12 mouse cellular contexts compared by ENCODE assay signal in genomic region chr12:100067477-100067876, GRCm38 (mm10). TPM values are rescaled to one million over a fixed set of nuclear protein-coding genes. Genes with fewer than 3 reads are reported as not detected.
A peak's percentile ranks its signal among the peaks of the same experiment; 100 is the strongest.
DNase-seq lines count a peak whose midpoint lies in the region; ATAC-seq and TF ChIP-seq lines count a peak whose summit lies in the region.
"Had no signal": no experiment of that assay in that cellular context is flagged by ENCODE, and none has a peak within 500 bp of the region (broad histone marks: within the 10 kb centered on the region; RNA-seq: fewer than 3 reads in every experiment).

No protein-coding gene starts in this region.

- H3K4me3 ChIP-seq in liver, postnatal 0 days (ENCODE audit: low read depth, low read length) = no peak overlapping the region
- H3K4me3 ChIP-seq in liver, embryonic 12.5 days = no peak overlapping the region
- H3K4me3 ChIP-seq: neural tube, embryonic 13.5 days had no signal

- no peak for TF ChIP-seq CTCF in liver, postnatal 0 days (IDR thresholded peaks at IDR 0.05; ENCODE audit: low read depth)

- 44% methylated on average over 5 of the region's 5 CpGs for WGBS in liver, postnatal 0 days (ENCODE audit: insufficient replicate concordance)
- 55% methylated on average over 5 of the region's 5 CpGs for WGBS in liver, embryonic 12.5 days (ENCODE audit: insufficient replicate concordance)

- no peak overlapping the region for H3K9ac ChIP-seq in liver, postnatal 0 days (replicated peaks)
- H3K9ac ChIP-seq in liver, embryonic 12.5 days = no peak overlapping the region
- H3K9ac ChIP-seq: neural tube, embryonic 13.5 days had no signal

- TF ChIP-seq EP300 in liver, postnatal 0 days (IDR thresholded peaks at IDR 0.05; ENCODE audit: low read depth) = 0 out of 2 replicates have a peak, but pooled peaks have one; percentile 18

- H3K9me3 ChIP-seq in liver, postnatal 0 days (ENCODE audit: low read length) = no peaks in the 10 kb centered on the region
- H3K9me3 ChIP-seq in liver, embryonic 12.5 days (replicated peaks) = no peaks in the 10 kb centered on the region
- H3K9me3 ChIP-seq: neural tube, embryonic 13.5 days had no signal

- H3K27ac ChIP-seq in liver, postnatal 0 days (ENCODE audit: low read depth) = no peak overlapping the region
- H3K27ac ChIP-seq in liver, embryonic 12.5 days = no peak overlapping the region
- H3K27ac ChIP-seq: neural tube, embryonic 13.5 days had no signal

- no peak for DNase-seq in liver, postnatal 0 days
- DNase-seq in gonadal fat pad, adult 2 months (ENCODE audit: low read depth) = peak; percentile 16
- DNase-seq in thymus, postnatal 4 days = peak; percentile 22
- no peak for DNase-seq in spleen, postnatal 14 days (ENCODE audit: low spot score in 2 of 2)
- DNase-seq in embryo, embryonic 11 days = no peak
- DNase-seq: cerebellum, postnatal 36 days; kidney, adult 18-20 months; left cerebral cortex, postnatal 4 days; midbrain, embryonic 14.5 days had no signal

- ATAC-seq in liver, postnatal 0 days = peak; percentile 50
- no peak for ATAC-seq in liver, embryonic 12.5 days
- ATAC-seq in megakaryocyte progenitor cell, adult 5-6 weeks (replicated peaks; ENCODE audit: poor library complexity) = peak; percentile 95

- no peaks in the 10 kb centered on the region for H3K36me3 ChIP-seq in liver, postnatal 0 days (replicated peaks; ENCODE audit: insufficient read depth, low read length)
- H3K36me3 ChIP-seq in liver, embryonic 12.5 days = no peaks in the 10 kb centered on the region
- H3K36me3 ChIP-seq: neural tube, embryonic 13.5 days had no signal

- no peaks in the 10 kb centered on the region for H3K4me1 ChIP-seq in liver, postnatal 0 days (ENCODE audit: insufficient read depth)
- no peaks in the 10 kb centered on the region for H3K4me1 ChIP-seq in liver, embryonic 12.5 days
- H3K4me1 ChIP-seq: neural tube, embryonic 13.5 days had no signal

- H3K27me3 ChIP-seq in liver, postnatal 0 days (ENCODE audit: insufficient read depth, low read length) = no peaks in the 10 kb centered on the region
- no peaks in the 10 kb centered on the region for H3K27me3 ChIP-seq in liver, embryonic 12.5 days (replicated peaks)
- H3K27me3 ChIP-seq: neural tube, embryonic 13.5 days had no signal

- no peak overlapping the region for H3K4me2 ChIP-seq in liver, postnatal 0 days (ENCODE audit: low read depth, low read length)
- H3K4me2 ChIP-seq in liver, embryonic 12.5 days = no peak overlapping the region
- H3K4me2 ChIP-seq: neural tube, embryonic 13.5 days had no signal

RNA-seq across cellular contexts. Expression of gene Psmc1, which starts 42.5 kb away (rescaled TPM):
- 117 and 118 TPM in 2 replicates for polyA plus RNA-seq in liver, postnatal 0 days (2015; fragmentation: Nextera tagmentation; extraction: Ambion mirVana)
- polyA plus RNA-seq in liver, embryonic 12.5 days (2016; fragmentation: Nextera tagmentation; extraction: Ambion mirVana) = 212 and 224 TPM in 2 replicates
- 49.2 and 50.1 TPM in 2 replicates for polyA plus RNA-seq in gonadal fat pad, adult 2 months (2012; rRNA removed)
- 236 and 253 TPM in 2 replicates for total RNA-seq in megakaryocyte progenitor cell, adult 5-6 weeks (2015)
- 265 and 368 TPM in 2 replicates for total RNA-seq in megakaryocyte progenitor cell, adult 5-6 weeks (2017)

Comparison
In these comparisons a context has a peak if more than half of its experiments do, and no peak if none do; other contexts are left out.
1. DNase-seq: peak in gonadal fat pad, adult 2 months (single experiment) and thymus, postnatal 4 days (single experiment); none in liver, postnatal 0 days (single experiment), spleen, postnatal 14 days (0 of 2) and embryo, embryonic 11 days (single experiment).